Mouse (Mus musculus) urinary bladder, adult 2 months (tissue): ENCODE data around the gene Olfr398. TPM values are rescaled to one million over a fixed set of nuclear protein-coding genes. Genes with fewer than 3 reads are reported as not detected.

Experiments
- DNase-seq: peaks from one replicate; pipeline ENCODE4 v3.0.0; 2022; ENCODE audit warnings: low spot score
- polyA plus RNA-seq: library from polyadenylated mRNA; depleted of rRNA; stranded (reverse); fragments of >200 nt; gene quantifications from 2 replicates; pipeline ENCODE4 v1.2.3, GENCODE M21; 2012; rRNA removed

Gene Olfr398
- not detected in 2 replicates for polyA plus RNA-seq

DNA sequence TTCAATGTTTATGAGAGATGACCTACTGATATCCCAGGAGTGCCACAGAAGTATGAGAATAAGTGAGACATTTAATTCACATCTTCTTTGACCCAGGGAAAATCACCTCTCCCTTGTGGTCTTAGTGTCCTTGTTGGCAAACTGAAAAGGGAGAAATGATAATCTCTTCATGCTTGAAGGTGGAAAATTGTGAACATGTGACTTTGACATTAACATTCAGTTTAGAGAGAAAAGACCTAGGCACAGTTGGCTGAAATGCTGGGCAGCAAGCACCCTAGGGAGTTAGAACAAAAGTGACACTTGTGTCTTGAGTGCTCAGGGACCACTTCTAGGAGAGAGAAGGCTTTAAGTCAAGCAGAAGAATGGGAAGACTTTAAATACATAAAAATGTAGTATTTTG lies at the start of gene Olfr398:
Gene Olfr398 (minus strand): TSS at position 101 of the 400 bp plus-strand sequence.
- DNase-seq: no peak

DNA sequence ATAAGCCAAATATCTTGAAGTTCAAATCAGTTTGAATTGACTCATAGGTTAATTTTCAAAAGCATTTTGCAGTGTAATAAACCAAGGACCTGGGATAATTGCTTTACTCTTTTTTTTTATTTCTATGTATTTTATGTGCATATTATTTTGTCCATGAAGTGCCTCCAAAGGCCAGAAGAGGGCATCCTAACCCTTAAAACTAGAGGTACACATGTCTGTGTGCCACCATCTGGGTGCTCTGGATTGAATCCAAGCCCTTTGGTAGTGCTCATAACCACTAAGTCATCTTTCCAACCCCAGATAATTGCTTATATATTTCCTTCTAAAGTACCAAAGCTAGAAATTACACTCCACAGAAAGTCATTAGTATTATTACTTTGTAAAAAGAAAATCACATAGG lies 2.9 kb upstream of the Olfr398 start:
- DNase-seq: no peak

DNA sequence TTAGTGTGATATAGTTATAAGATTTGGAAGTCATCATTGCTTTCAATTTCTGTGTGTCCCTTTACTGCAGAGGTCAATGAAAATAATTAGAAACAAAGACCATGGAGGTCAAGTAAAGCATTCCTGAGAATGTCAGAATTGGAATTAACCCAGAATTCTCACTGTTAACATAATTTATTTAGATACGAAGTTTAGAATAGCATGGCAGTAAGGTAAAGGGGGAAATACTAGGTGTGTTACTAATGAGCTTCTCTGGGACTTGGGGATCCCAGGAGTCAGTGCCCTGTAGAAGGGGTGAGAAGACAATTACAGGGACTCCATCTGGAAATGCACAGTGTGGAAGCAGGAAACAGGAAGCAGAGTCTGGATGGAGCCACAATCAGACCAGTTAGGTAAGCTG lies 29.7 kb downstream of the Olfr398 start, which contains the start of gene Olfr397:
Gene Olfr397 (plus strand): TSS at position 301 of the 400 bp plus-strand sequence.
- DNase-seq: no peak

DNA sequence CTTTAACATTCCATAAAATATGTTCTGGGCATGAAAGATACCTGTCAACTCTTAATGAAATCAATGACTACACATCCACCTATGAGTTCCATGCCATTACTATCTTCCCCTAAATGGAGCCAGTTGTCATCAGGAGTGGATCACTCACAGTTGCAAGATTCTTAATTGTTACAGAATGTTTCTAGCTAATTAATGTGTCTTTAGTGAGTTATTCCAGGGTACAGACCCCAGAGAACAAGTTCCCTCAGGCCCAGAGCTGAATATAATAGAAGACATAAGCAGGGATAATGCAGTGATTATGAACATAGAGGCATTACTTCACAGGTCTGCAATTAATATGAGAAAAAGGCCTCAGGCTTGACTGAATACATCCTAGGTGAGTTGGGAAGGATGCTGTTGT lies 53.8 kb downstream of the Olfr398 start, which contains the start of gene Olfr23:
Gene Olfr23 (plus strand): TSS at position 301 of the 400 bp plus-strand sequence.
- no peak for DNase-seq

Other genes with a start within 250 kb of the Olfr398 start
- not detected in 2 replicates for gene Olfr389, start 209.7 kb downstream of the Olfr398 start, polyA plus RNA-seq
- not detected in 2 replicates for gene Olfr390, start 207.4 kb downstream of the Olfr398 start, polyA plus RNA-seq
- not detected in 2 replicates for gene Olfr391-ps, start 187.4 kb downstream of the Olfr398 start, polyA plus RNA-seq
- not detected in 2 replicates for gene Olfr392, start 173.4 kb downstream of the Olfr398 start, polyA plus RNA-seq
- gene Olfr393, start 139.0 kb downstream of the Olfr398 start, polyA plus RNA-seq: not detected in 2 replicates
- gene Olfr394, start 99.6 kb downstream of the Olfr398 start, polyA plus RNA-seq: not detected in 2 replicates
- not detected in 2 replicates for gene Olfr395, start 81.1 kb downstream of the Olfr398 start, polyA plus RNA-seq
- not detected in 2 replicates for gene Olfr23, start 53.7 kb downstream of the Olfr398 start, polyA plus RNA-seq
- not detected in 2 replicates for gene Olfr397, start 29.6 kb downstream of the Olfr398 start, polyA plus RNA-seq
- not detected in 2 replicates for gene Olfr139, start 66.1 kb upstream of the Olfr398 start, polyA plus RNA-seq
- gene Olfr399, start 66.2 kb upstream of the Olfr398 start, polyA plus RNA-seq: not detected in 2 replicates
- gene Zfp616, start 79.5 kb upstream of the Olfr398 start, polyA plus RNA-seq: not detected in 2 replicates
- not detected in 2 replicates for gene Olfr401, start 123.3 kb upstream of the Olfr398 start, polyA plus RNA-seq
- gene Olfr402, start 163.1 kb upstream of the Olfr398 start, polyA plus RNA-seq: not detected in 2 replicates
- not detected in 2 replicates for gene Olfr403, start 195.8 kb upstream of the Olfr398 start, polyA plus RNA-seq
- gene Olfr43, start 221.0 kb upstream of the Olfr398 start, polyA plus RNA-seq: not detected in 2 replicates